Mouse (Mus musculus) cerebellum, adult 2 months (tissue): ENCODE results near the gene Gpr107.

Experiments used
- CTCF ChIP-seq: fragments of 200-500 bp; IDR thresholded peaks from 2 replicates; pipeline ENCODE4 v1.5.1; 2011; ENCODE audit warnings: low read depth, mild to moderate bottlenecking, control low read depth, low read length, moderate library complexity, borderline replicate concordance; ENCODE audit not compliant: insufficient read depth
- POLR2A ChIP-seq: fragments of 200-500 bp; IDR thresholded peaks from 2 replicates; pipeline ENCODE4 v1.6.1; 2011; ENCODE audit warnings: low read length, control low read depth, borderline replicate concordance; ENCODE audit not compliant: insufficient read depth

- TF ChIP-seq POLR2A (no peak), CTCF (no peak)
Observed at GRCm38 (mm10) chr2:31257096-31257495, 105.0 kb downstream of the Gpr107 start.
